Mouse (Mus musculus) hindbrain, embryonic 13.5 days (tissue): Measurements from ENCODE around the gene Rcc1l. TPM values are rescaled to one million over a fixed set of nuclear protein-coding genes. Genes with fewer than 3 reads are reported as not detected.

Experiments used
- ATAC-seq: fragments of 200-750 bp; cut with Nextera tagmentation; 2 replicates; pipeline ENCODE4 v1.8.0; 2017; ENCODE audit warnings: moderate TSS enrichment; ENCODE audit not compliant: low FRiP score
- H3K27ac ChIP-seq: fragments of 300-500 bp; sonication (generic); 2 replicates; pipeline ENCODE4 v1.5.1; 2015; ENCODE audit warnings: inconsistent platforms, mild to moderate bottlenecking, moderate library complexity
- H3K27me3 ChIP-seq: fragments of 300-500 bp; sonication (generic); 2 replicates; pipeline ENCODE4 v1.6.1; 2015; ENCODE audit warnings: mild to moderate bottlenecking, inconsistent platforms
- H3K36me3 ChIP-seq: fragments of 300-500 bp; sonication (generic); 2 replicates; pipeline ENCODE4 v1.6.1; 2015; ENCODE audit warnings: mild to moderate bottlenecking, inconsistent platforms
- H3K4me1 ChIP-seq: fragments of 300-500 bp; sonication (generic); replicated peaks from 2 replicates; pipeline ENCODE4 v1.6.1; 2015; ENCODE audit warnings: inconsistent platforms
- H3K4me2 ChIP-seq: fragments of 300-500 bp; sonication (generic); 2 replicates; pipeline ENCODE4 v1.6.1; 2015; ENCODE audit warnings: inconsistent platforms, mild to moderate bottlenecking, moderate library complexity
- H3K4me3 ChIP-seq: fragments of 300-500 bp; sonication (generic); 2 replicates; pipeline ENCODE4 v1.5.1; 2015; ENCODE audit warnings: mild to moderate bottlenecking, inconsistent platforms
- H3K9ac ChIP-seq: fragments of 300-500 bp; sonication (generic); 2 replicates; pipeline ENCODE4 v1.6.1; 2015; ENCODE audit warnings: mild to moderate bottlenecking, inconsistent platforms
- H3K9me3 ChIP-seq: fragments of 300-500 bp; sonication (generic); 2 replicates; pipeline ENCODE4 v1.6.1; 2016; ENCODE audit warnings: inconsistent platforms
- WGBS: fragments of 180-500 bp; shearing (Covaris S2); methylation state at CpG from one replicate; pipeline ENCODE4 v1.1.7; 2015; 5-methylcytosine and 5-hydroxymethylcytosine counted together
- polyA plus RNA-seq: library from polyadenylated mRNA; unstranded; fragments of >200 nt; fragmentation: Nextera tagmentation; extraction: Ambion mirVana; gene quantifications from 2 replicates; pipeline ENCODE4 v1.2.1, GENCODE M21; 2015

The Rcc1l gene
- polyA plus RNA-seq, 1 experiment from 2014 or later, result 20.4 TPM

DNA sequence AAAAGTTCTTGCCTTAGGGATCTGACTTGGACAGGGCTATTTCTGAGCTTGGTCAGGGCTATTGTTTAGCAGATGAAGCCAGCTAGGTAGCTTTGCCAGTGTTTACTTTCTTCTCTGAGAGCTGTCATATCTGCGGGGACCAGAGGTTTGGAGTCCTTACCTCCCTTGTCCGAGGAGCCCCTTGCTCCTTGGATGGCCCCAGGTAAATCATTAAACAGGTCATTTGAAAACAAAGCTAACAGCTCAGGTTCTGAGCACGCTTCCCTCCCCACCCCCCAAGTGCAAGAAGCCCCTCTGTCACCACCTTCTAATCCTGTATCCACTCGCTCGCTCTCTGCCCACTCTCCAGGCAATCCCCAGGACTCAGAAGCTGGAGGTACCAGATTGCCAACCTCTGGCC lies 75.3 kb downstream of the Rcc1l start:
- Histone ChIP-seq H3K4me3 (peak overlapping the region; percentile 83), H3K27ac (0 out of 2 replicates have a peak overlapping the region, but pooled peaks have one; percentile 1), H3K36me3 (peaks cover 17% of the 10 kb centered on the region), H3K9ac (peak overlapping the region; percentile 90), H3K27me3 (no peaks in the 10 kb centered on the region), H3K4me2 (peak overlapping the region; percentile 74), H3K9me3 (no peaks in the 10 kb centered on the region), H3K4me1 (peaks cover 36% of the 10 kb centered on the region)
- ATAC-seq, result no peak
- 52% methylated on average over 5 of the region's 5 CpGs for WGBS

DNA sequence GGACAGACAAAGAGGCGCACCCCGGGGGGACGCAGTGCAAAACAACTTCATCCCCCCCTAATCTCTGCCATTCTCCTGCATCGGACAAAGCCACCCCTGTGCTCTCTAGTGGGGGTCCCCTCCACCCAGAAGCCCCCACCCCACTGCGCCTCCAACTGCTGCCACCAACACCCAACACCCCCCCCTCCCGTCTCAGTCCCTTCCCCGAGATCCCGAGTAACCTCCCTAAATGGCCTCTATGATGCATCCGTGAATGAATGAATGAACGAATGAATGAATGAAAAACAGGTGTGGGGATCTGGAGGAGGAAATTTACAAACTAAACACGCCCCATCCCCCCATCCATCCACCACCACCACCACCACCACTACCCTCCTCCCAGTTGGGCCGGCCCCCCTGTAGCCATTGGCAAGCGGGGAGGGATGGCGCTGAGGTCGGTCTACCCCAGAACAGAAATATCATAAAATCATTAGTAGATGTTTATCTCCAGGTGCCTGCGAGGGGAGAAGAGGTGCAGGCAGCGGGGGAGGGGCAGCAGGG lies 76.3 kb downstream of the Rcc1l start:
- H3K4me2 ChIP-seq, result peak overlapping the region; percentile 74
- peaks cover 7% of the 10 kb centered on the region for H3K36me3 ChIP-seq
- H3K9me3 ChIP-seq, result no peaks in the 10 kb centered on the region
- under 1% methylated on average over 15 of the region's 17 CpGs for WGBS
- peak overlapping the region; percentile 95 for H3K27ac ChIP-seq
- ATAC-seq, result peak; percentile 55
- no peaks in the 10 kb centered on the region for H3K27me3 ChIP-seq
- peak overlapping the region; percentile 83 for H3K4me3 ChIP-seq
- peaks cover 36% of the 10 kb centered on the region for H3K4me1 ChIP-seq
- peak overlapping the region; percentile 90 for H3K9ac ChIP-seq

DNA sequence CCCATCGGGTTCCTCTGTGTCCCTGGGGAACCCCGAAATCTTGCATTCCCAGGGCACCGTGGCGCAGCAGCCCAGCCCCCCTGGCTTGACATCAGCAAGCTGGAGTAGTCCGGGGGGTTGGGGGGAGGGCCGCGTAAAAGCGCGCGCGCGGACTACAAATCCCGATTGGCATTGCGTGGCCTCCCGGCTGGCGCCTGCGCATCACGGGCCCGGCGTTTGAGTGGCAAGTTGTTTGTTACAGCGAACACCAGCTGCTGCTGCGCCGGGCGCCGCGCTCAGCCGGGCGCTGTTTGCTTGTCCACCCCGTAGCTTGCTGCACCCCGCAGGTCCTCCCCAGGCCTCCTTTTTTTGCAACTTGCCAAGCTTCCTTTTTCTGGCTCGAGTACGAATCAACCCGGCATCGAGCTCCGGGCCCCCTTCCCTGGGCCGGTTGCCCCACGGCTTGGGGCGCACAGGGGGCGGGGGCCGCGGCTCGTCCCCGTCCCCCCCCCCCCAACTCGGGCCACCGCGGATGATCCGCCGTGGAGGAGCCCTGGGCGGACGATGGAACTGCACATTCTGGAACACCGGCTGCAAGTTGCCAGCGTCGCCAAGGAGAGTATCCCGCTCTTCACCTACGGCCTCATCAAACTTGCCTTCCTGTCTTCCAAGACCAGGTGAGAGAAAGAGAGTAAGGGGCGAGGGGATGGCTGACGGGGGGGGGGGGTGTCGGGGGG lies 76.9 kb downstream of the Rcc1l start, which contains the start of gene Castor2:
Castor2 (plus strand) TSS at position 216 of the 716 bp plus-strand sequence.
- Histone ChIP-seq H3K27ac (peak within 1 kb of the TSS; percentile 95), H3K4me2 (peak within 1 kb of the TSS; percentile 74), H3K27me3 (no peaks in the 10 kb centered on the region), H3K36me3 (peaks cover 4% of the 10 kb centered on the region; the same call in 1 of the 2 replicates), H3K9ac (peak within 1 kb of the TSS; percentile 90), H3K4me1 (peaks cover 36% of the 10 kb centered on the region), H3K9me3 (no peaks in the 10 kb centered on the region), H3K4me3 (peak within 1 kb of the TSS; percentile 83)
- peak; percentile 92 for ATAC-seq
- WGBS, result 0% methylated on average over 50 of the region's 58 CpGs

DNA sequence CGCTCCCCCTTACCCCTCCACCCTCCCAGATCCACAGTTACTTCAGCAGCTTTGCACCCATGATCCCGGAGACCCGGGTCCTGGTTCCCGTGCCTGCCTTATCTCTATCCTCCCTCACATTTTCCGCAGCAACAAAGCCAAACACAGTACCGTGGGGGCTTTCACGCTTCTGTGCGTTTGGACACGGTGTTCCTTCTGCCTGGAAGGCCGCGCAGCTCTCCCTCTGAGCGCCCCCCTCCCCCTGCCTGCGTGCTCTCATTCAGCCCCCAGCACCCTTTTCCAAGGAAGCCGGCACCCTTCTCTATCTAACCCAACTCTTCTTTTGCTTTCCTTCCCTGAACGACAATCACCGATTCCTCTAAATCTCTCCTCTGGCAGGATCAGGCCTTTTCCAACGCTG lies 77.6 kb downstream of the Rcc1l start:
- peak overlapping the region; percentile 83 for H3K4me3 ChIP-seq
- peaks cover 4% of the 10 kb centered on the region; the same call in 1 of the 2 replicates for H3K36me3 ChIP-seq
- peaks cover 36% of the 10 kb centered on the region for H3K4me1 ChIP-seq
- H3K9me3 ChIP-seq, result no peaks in the 10 kb centered on the region
- ATAC-seq, result peak; percentile 47
- H3K27ac ChIP-seq, result peak overlapping the region; percentile 78
- peak overlapping the region; percentile 73 for H3K9ac ChIP-seq
- WGBS, result under 1% methylated on average over 16 of the region's 17 CpGs
- H3K4me2 ChIP-seq, result peak overlapping the region; percentile 74
- no peaks in the 10 kb centered on the region for H3K27me3 ChIP-seq

GRCm38 (mm10) chr5:134098341-134098902 lies 78.2 kb downstream of the Rcc1l start:
- Histone ChIP-seq H3K9ac (peak overlapping the region; percentile 73), H3K4me1 (peaks cover 36% of the 10 kb centered on the region), H3K9me3 (no peaks in the 10 kb centered on the region), H3K4me3 (peak overlapping the region; percentile 83), H3K27me3 (no peaks in the 10 kb centered on the region), H3K36me3 (no peaks in the 10 kb centered on the region; the same call in 1 of the 2 replicates), H3K4me2 (peak overlapping the region; percentile 74), H3K27ac (peak overlapping the region; percentile 78)
- 41% methylated on average over 13 of the region's 13 CpGs for WGBS
- no peak for ATAC-seq

Other genes starting within 250 kb of the Rcc1l start
- 23.8 and 29.3 TPM in 2 replicates for gene Castor2, start 77.1 kb downstream of the Rcc1l start, polyA plus RNA-seq
- gene Gtf2ird2, start 7.2 kb upstream of the Rcc1l start, polyA plus RNA-seq, result 12.8 and 14.1 TPM in 2 replicates
- 2.3 and 3.5 TPM in 2 replicates for gene Ncf1, start 52.9 kb upstream of the Rcc1l start, polyA plus RNA-seq
- gene Gtf2i, start 138.0 kb upstream of the Rcc1l start, polyA plus RNA-seq, result 173 TPM in 2 replicates